Mouse (Mus musculus): ENCODE measurements around the gene Gm4175.
"Not testable (repeated sequence)": the region's sequence is repeated elsewhere in the genome, so short reads cannot be mapped to it uniquely, and the experiment has no call there.

Gene Gm4175

DNA sequence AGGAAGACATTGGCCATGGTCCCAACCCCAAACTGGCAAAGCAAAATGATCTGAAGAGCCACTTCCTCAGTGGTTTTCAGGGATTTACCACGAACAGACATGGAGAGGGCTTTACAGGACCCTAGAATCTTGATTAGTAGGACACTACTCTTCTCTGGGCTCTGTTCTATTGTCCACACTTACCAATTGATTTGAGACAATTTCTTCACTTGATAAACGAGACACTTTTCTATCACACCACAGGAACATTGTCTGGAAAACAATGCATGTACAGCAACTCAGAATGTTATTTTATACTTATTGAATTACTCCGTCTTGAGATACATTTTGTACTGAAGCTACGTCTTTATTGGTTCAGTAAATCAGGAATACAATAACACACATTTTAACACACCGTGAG is at the start of gene Gm4175:
Gene Gm4175, minus strand, starts transcription at position 101 of the 400 bp plus-strand sequence.
- DNase-seq (ENCODE audit: low spot score in 2 of 2): not testable (repeated sequence)

DNA sequence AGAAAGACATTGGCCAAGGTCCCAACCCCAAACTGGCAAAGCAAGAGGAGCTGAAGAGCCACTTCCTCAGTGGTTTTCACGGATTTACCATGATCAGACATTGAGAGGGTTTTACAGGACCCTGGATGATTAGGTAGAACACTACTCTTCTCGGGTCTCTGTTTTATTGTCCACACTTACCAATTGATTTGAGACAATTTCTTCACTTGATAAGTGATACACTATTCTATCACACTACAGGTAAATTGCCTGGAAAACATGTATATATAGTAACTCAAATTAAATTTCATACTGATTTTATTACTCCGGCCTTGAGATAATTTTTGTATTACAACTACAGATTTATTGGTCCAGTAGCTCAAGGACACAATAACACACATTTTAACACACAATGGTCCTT is 35.4 kb upstream of the Gm4175 start, which contains the start of gene Gm4177:
Gene Gm4177, minus strand, starts transcription at position 101 of the 400 bp plus-strand sequence.
- not testable (repeated sequence) for DNase-seq (ENCODE audit: low spot score in 2 of 2)

Data from frontal cortex, postnatal 25 days (tissue).